Mouse (Mus musculus) midbrain, embryonic 12.5 days (tissue): ENCODE measurements around the gene A2m. TPM values are rescaled to one million over a fixed set of nuclear protein-coding genes. Genes with fewer than 3 reads are reported as not detected.

Experiments used
- ATAC-seq: fragments of 200-750 bp; cut with Nextera tagmentation; 2 replicates; pipeline ENCODE4 v1.8.0; 2017; ENCODE audit warnings: low read depth, moderate TSS enrichment, moderate library complexity; ENCODE audit not compliant: low FRiP score
- H3K27ac ChIP-seq: fragments of 300-500 bp; sonication (generic); replicated peaks from 2 replicates; pipeline ENCODE4 v1.5.1; 2016; ENCODE audit warnings: mild to moderate bottlenecking
- H3K27me3 ChIP-seq: fragments of 300-500 bp; sonication (generic); 2 replicates; pipeline ENCODE4 v1.6.1; 2016; ENCODE audit warnings: mild to moderate bottlenecking
- H3K36me3 ChIP-seq: fragments of 300-500 bp; sonication (generic); 2 replicates; pipeline ENCODE4 v1.6.1; 2016
- H3K4me1 ChIP-seq: fragments of 300-500 bp; sonication (generic); 2 replicates; pipeline ENCODE4 v1.6.1; 2016
- H3K4me2 ChIP-seq: fragments of 300-500 bp; sonication (generic); replicated peaks from 2 replicates; pipeline ENCODE4 v1.6.1; 2016; ENCODE audit warnings: mild to moderate bottlenecking, moderate library complexity
- H3K4me3 ChIP-seq: fragments of 300-500 bp; sonication (generic); 2 replicates; pipeline ENCODE4 v1.5.1; 2016; ENCODE audit warnings: mild to moderate bottlenecking
- H3K9ac ChIP-seq: fragments of 300-500 bp; sonication (generic); replicated peaks from 2 replicates; pipeline ENCODE4 v1.6.1; 2016; ENCODE audit warnings: mild to moderate bottlenecking, moderate library complexity
- H3K9me3 ChIP-seq: fragments of 300-500 bp; sonication (generic); 2 replicates; pipeline ENCODE4 v1.6.1; 2016; ENCODE audit warnings: mild to moderate bottlenecking
- WGBS: fragments of 180-500 bp; shearing (Covaris S2); methylation state at CpG from one replicate; pipeline ENCODE4 v1.1.7; 2016; 5-methylcytosine and 5-hydroxymethylcytosine counted together
- polyA plus RNA-seq: library from polyadenylated mRNA; unstranded; fragments of >200 nt; fragmentation: Nextera tagmentation; extraction: Ambion mirVana; gene quantifications from 2 replicates; pipeline ENCODE4 v1.2.1, GENCODE M21; 2016

The A2m gene
- 8.7 and 8.9 TPM in 2 replicates for polyA plus RNA-seq

- WGBS, result 88% methylated on average over 8 of the region's 8 CpGs
- peak within 1 kb of the TSS; percentile 33 for H3K4me3 ChIP-seq
- peak within 1 kb of the TSS; percentile 53 for H3K4me2 ChIP-seq
- no peaks in the 10 kb centered on the region; the same call in 1 of the 2 replicates for H3K27me3 ChIP-seq
- no peaks in the 10 kb centered on the region for H3K36me3 ChIP-seq
- H3K9ac ChIP-seq, result peak within 1 kb of the TSS; percentile 37; the same call in 1 of the 2 replicates
- H3K27ac ChIP-seq, result no peak within 1 kb of the TSS; the same call in 1 of the 2 replicates
- H3K4me1 ChIP-seq, result peaks cover 7% of the 10 kb centered on the region; the same call in 1 of the 2 replicates
- H3K9me3 ChIP-seq, result no peaks in the 10 kb centered on the region
- ATAC-seq, result no peak
Measured at GRCm38 (mm10) chr6:121635076-121635475, at the start of gene A2m. A2m (plus strand) TSS chr6:121635376.

- no peaks in the 10 kb centered on the region for H3K27me3 ChIP-seq
- H3K4me2 ChIP-seq, result no peak overlapping the region
- H3K4me3 ChIP-seq, result no peak overlapping the region
- 58% methylated on average over 1 of the region's 1 CpGs for WGBS
- no peak for ATAC-seq
- H3K9ac ChIP-seq, result no peak overlapping the region
- no peaks in the 10 kb centered on the region for H3K9me3 ChIP-seq
- H3K36me3 ChIP-seq, result no peaks in the 10 kb centered on the region
- H3K27ac ChIP-seq, result no peak overlapping the region
- H3K4me1 ChIP-seq, result no peaks in the 10 kb centered on the region
Measured at GRCm38 (mm10) chr6:121590131-121590530, 45.0 kb upstream of the A2m start.

- Histone ChIP-seq H3K36me3 (no peaks in the 10 kb centered on the region), H3K9ac (no peak overlapping the region), H3K4me3 (no peak overlapping the region), H3K27ac (no peak overlapping the region), H3K9me3 (no peaks in the 10 kb centered on the region), H3K27me3 (no peaks in the 10 kb centered on the region), H3K4me2 (no peak overlapping the region), H3K4me1 (no peaks in the 10 kb centered on the region)
- no peak for ATAC-seq
- 90% methylated on average over 1 of the region's 1 CpGs for WGBS
Measured at GRCm38 (mm10) chr6:121600927-121601326, 34.2 kb upstream of the A2m start.

- Histone ChIP-seq H3K9ac (no peak overlapping the region), H3K27ac (no peak overlapping the region), H3K4me2 (no peak overlapping the region), H3K27me3 (no peaks in the 10 kb centered on the region), H3K9me3 (no peaks in the 10 kb centered on the region), H3K36me3 (no peaks in the 10 kb centered on the region), H3K4me3 (no peak overlapping the region), H3K4me1 (no peaks in the 10 kb centered on the region)
- no peak for ATAC-seq
Measured at GRCm38 (mm10) chr6:121607861-121608260, 27.3 kb upstream of the A2m start.

- H3K4me3 ChIP-seq, result no peak overlapping the region
Measured at GRCm38 (mm10) chr6:121611796-121612195, 23.4 kb upstream of the A2m start.

GRCm38 (mm10) chr6:121617476-121617875 lies 17.7 kb upstream of the A2m start:
- Histone ChIP-seq H3K36me3 (no peaks in the 10 kb centered on the region), H3K4me2 (no peak overlapping the region), H3K4me3 (no peak overlapping the region), H3K9me3 (no peaks in the 10 kb centered on the region), H3K4me1 (no peaks in the 10 kb centered on the region), H3K27me3 (no peaks in the 10 kb centered on the region), H3K27ac (no peak overlapping the region), H3K9ac (no peak overlapping the region)
- ATAC-seq, result no peak
- 33% methylated on average over 3 of the region's 3 CpGs for WGBS

More at GRCm38 (mm10) chr6:121611796-121612195, 23.4 kb upstream of the A2m start:
- Histone ChIP-seq H3K4me2 (no peak overlapping the region), H3K36me3 (no peaks in the 10 kb centered on the region), H3K27ac (no peak overlapping the region), H3K27me3 (no peaks in the 10 kb centered on the region), H3K4me1 (no peaks in the 10 kb centered on the region), H3K9me3 (no peaks in the 10 kb centered on the region), H3K9ac (no peak overlapping the region)
- WGBS, result 41% methylated on average over 3 of the region's 3 CpGs
- no peak for ATAC-seq

- no peak overlapping the region for H3K4me3 ChIP-seq
- whole genome bisulfite sequencing, result 75% methylated on average over 2 of the region's 2 CpGs
- no peaks in the 10 kb centered on the region for H3K4me1 ChIP-seq
- H3K9me3 ChIP-seq, result no peaks in the 10 kb centered on the region
- no peak overlapping the region for H3K27ac ChIP-seq
- no peaks in the 10 kb centered on the region for H3K27me3 ChIP-seq
- no peaks in the 10 kb centered on the region for H3K36me3 ChIP-seq
- H3K9ac ChIP-seq, result no peak overlapping the region
- no peak overlapping the region for H3K4me2 ChIP-seq
- no peak for ATAC-seq
Measured at GRCm38 (mm10) chr6:121622525-121622924, 12.7 kb upstream of the A2m start.

- Histone ChIP-seq H3K4me3 (no peak overlapping the region), H3K27me3 (no peaks in the 10 kb centered on the region; the same call in 1 of the 2 replicates), H3K4me1 (peaks cover 7% of the 10 kb centered on the region; the same call in 1 of the 2 replicates), H3K9ac (no peak overlapping the region), H3K36me3 (no peaks in the 10 kb centered on the region), H3K4me2 (no peak overlapping the region), H3K27ac (no peak overlapping the region), H3K9me3 (no peaks in the 10 kb centered on the region)
- 72% methylated on average over 13 of the region's 13 CpGs for WGBS
- no peak for ATAC-seq
Measured at GRCm38 (mm10) chr6:121634520-121634919, 656 bp upstream of the A2m start.

GRCm38 (mm10) chr6:121635878-121636371 lies 749 bp downstream of the A2m start:
- Histone ChIP-seq H3K27ac (no peak overlapping the region; the same call in 1 of the 2 replicates), H3K9ac (peak overlapping the region; percentile 37; the same call in 1 of the 2 replicates), H3K36me3 (no peaks in the 10 kb centered on the region), H3K4me1 (peaks cover 7% of the 10 kb centered on the region; the same call in 1 of the 2 replicates), H3K4me2 (peak overlapping the region; percentile 53), H3K27me3 (no peaks in the 10 kb centered on the region; the same call in 1 of the 2 replicates), H3K9me3 (no peaks in the 10 kb centered on the region), H3K4me3 (peak overlapping the region; percentile 33)
- under 1% methylated on average over 12 of the region's 12 CpGs for WGBS
- ATAC-seq, result peak; percentile 92

GRCm38 (mm10) chr6:121648499-121648898 lies 13.3 kb downstream of the A2m start:
- H3K4me2 ChIP-seq, result no peak overlapping the region
- no peak overlapping the region for H3K27ac ChIP-seq
- WGBS, result 79% methylated on average over 11 of the region's 11 CpGs
- no peak overlapping the region for H3K9ac ChIP-seq
- no peaks in the 10 kb centered on the region for H3K36me3 ChIP-seq
- no peaks in the 10 kb centered on the region for H3K9me3 ChIP-seq
- H3K27me3 ChIP-seq, result no peaks in the 10 kb centered on the region
- H3K4me1 ChIP-seq, result no peaks in the 10 kb centered on the region
- ATAC-seq, result no peak
- H3K4me3 ChIP-seq, result no peak overlapping the region

Other genes with a start within 250 kb of the A2m start
- 3.0 and 3.3 TPM in 2 replicates for gene Iqsec3, start 161.7 kb upstream of the A2m start, polyA plus RNA-seq
- gene Gm7298, start 97.6 kb downstream of the A2m start, polyA plus RNA-seq, result not detected in 2 replicates
- not detected in 2 replicates for gene Mug1, start 203.2 kb downstream of the A2m start, polyA plus RNA-seq